Mouse (Mus musculus): ENCODE measurements around the gene Ap3d1. TPM values are rescaled to one million over a fixed set of nuclear protein-coding genes. Genes with fewer than 3 reads are reported as not detected.

Ap3d1 gene
- polyA plus RNA-seq, 1 experiment: 68.0 TPM

GRCm38 (mm10) chr10:80663485-80664196 lies 78.4 kb downstream of the Ap3d1 start:
- no peaks in the 10 kb centered on the region for H3K79me2 ChIP-seq (ENCODE audit: control insufficient read depth, insufficient read depth)
- TF ChIP-seq MYOG (IDR thresholded peaks at IDR 0.05; ENCODE audit: control insufficient read depth in 1 of 3, insufficient read depth in 1 of 3, insufficient read length in 2 of 3, low read depth in 2 of 3) (no peak), TCF12 (IDR thresholded peaks at IDR 0.05; ENCODE audit: insufficient read depth, poor library complexity, severe bottlenecking) (no peak), POLR2AphosphoS2 (IDR thresholded peaks at IDR 0.05; ENCODE audit: insufficient read length, low read depth) (no peak), SRF (IDR thresholded peaks at IDR 0.05; ENCODE audit: control insufficient read depth, insufficient read length, low read depth) (no peak), USF1 (IDR thresholded peaks at IDR 0.05; ENCODE audit: low read depth) (no peak), CEBPB (IDR thresholded peaks at IDR 0.05; ENCODE audit: insufficient read depth, poor library complexity, severe bottlenecking) (no peak), REST (IDR thresholded peaks at IDR 0.05; ENCODE audit: insufficient read depth, insufficient read length) (no peak), E2F4 (IDR thresholded peaks at IDR 0.05; ENCODE audit: insufficient read depth) (no peak), TCF3 (IDR thresholded peaks at IDR 0.05; ENCODE audit: insufficient read length, low read depth) (no peak), POLR2A (IDR thresholded peaks at IDR 0.05; ENCODE audit: insufficient read length, low read depth) (no peak), MYOD1 (IDR thresholded peaks at IDR 0.05; ENCODE audit: control insufficient read depth in 1 of 3, insufficient read length in 2 of 3, low read depth in 2 of 3) (no peak), MAX (IDR thresholded peaks at IDR 0.05; ENCODE audit: low read depth) (no peak)
- H3K27me3 ChIP-seq (ENCODE audit: control insufficient read depth, insufficient read depth, insufficient read length): no peaks in the 10 kb centered on the region
- no peak overlapping the region for H3ac ChIP-seq (ENCODE audit: control insufficient read depth, insufficient read length)
- H3K4me3 ChIP-seq: no peak overlapping the region
- H3K36me3 ChIP-seq (ENCODE audit: control insufficient read depth, insufficient read depth): no peaks in the 10 kb centered on the region
- H3K4me2 ChIP-seq (ENCODE audit: low read depth): peak overlapping the region; percentile 68

DNA sequence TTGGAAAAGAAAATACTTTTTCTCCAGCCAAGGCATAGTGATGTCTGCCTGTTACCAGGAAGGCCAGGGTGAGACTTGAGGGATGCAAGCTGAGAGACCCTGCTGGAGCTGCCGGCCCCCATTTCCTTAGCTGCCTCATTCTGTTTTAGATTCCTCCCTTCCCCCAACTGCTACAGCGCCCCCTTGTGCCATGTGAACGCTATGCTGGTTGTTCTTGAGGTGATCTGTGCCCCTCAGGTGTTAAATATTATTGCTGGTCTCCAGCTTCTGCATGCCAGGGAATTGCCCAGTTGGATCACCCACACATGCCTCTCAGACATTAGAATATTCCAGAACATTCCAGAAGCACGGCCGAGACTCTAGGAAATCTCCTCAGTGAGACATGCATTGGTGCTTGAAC lies 80.9 kb downstream of the Ap3d1 start:
- Histone ChIP-seq H3K36me3 (ENCODE audit: control insufficient read depth, insufficient read depth) (no peaks in the 10 kb centered on the region), H3K4me2 (ENCODE audit: low read depth) (no peak overlapping the region), H3K79me2 (ENCODE audit: control insufficient read depth, insufficient read depth) (no peaks in the 10 kb centered on the region), H3ac (ENCODE audit: control insufficient read depth, insufficient read length) (no peak overlapping the region), H3K4me3 (no peak overlapping the region), H3K27me3 (ENCODE audit: control insufficient read depth, insufficient read depth, insufficient read length) (no peaks in the 10 kb centered on the region)
- no peak for TF ChIP-seq POLR2AphosphoS2 (IDR thresholded peaks at IDR 0.05; ENCODE audit: insufficient read length, low read depth)
- no peak for TF ChIP-seq TCF3 (IDR thresholded peaks at IDR 0.05; ENCODE audit: insufficient read length, low read depth)
- no peak for TF ChIP-seq MYOD1 (IDR thresholded peaks at IDR 0.05; ENCODE audit: control insufficient read depth in 1 of 3, insufficient read length in 2 of 3, low read depth in 2 of 3)
- TF ChIP-seq CEBPB (IDR thresholded peaks at IDR 0.05; ENCODE audit: insufficient read depth, poor library complexity, severe bottlenecking): no peak
- no peak for TF ChIP-seq SRF (IDR thresholded peaks at IDR 0.05; ENCODE audit: control insufficient read depth, insufficient read length, low read depth)

DNA sequence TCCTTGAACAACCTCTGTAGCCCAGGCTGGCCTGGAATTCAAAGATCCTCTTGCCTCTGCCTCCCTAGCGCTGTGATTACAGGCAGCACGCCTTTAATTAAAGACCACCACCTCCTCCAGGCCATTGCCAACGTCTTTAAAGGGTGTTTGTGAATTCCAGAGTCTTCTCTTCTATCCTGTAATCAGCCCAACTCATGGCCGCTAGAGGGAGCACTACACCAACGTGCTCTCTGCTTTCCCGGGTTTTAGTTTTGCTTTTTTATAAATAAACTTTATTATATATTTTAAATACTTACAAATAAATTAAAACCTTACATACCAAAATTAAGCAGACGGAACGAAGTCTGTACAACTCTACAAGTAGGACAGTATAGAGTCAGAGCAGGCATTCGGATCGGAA lies 82.9 kb downstream of the Ap3d1 start:
- H3K79me2 ChIP-seq (ENCODE audit: control insufficient read depth, insufficient read depth): peaks cover 13% of the 10 kb centered on the region
- H3K36me3 ChIP-seq (ENCODE audit: control insufficient read depth, insufficient read depth): no peaks in the 10 kb centered on the region
- peak overlapping the region; percentile 13 for H3K4me3 ChIP-seq
- no peaks in the 10 kb centered on the region for H3K27me3 ChIP-seq (ENCODE audit: control insufficient read depth, insufficient read depth, insufficient read length)
- H3ac ChIP-seq (ENCODE audit: control insufficient read depth, insufficient read length): no peak overlapping the region
- no peak for TF ChIP-seq E2F4 (IDR thresholded peaks at IDR 0.05; ENCODE audit: insufficient read depth)
- no peak for TF ChIP-seq MYOD1 (IDR thresholded peaks at IDR 0.05; ENCODE audit: control insufficient read depth in 1 of 3, insufficient read length in 2 of 3, low read depth in 2 of 3)
- no peak for TF ChIP-seq POLR2A (IDR thresholded peaks at IDR 0.05; ENCODE audit: insufficient read length, low read depth)
- no peak for TF ChIP-seq MAX (IDR thresholded peaks at IDR 0.05; ENCODE audit: low read depth)
- no peak for TF ChIP-seq SRF (IDR thresholded peaks at IDR 0.05; ENCODE audit: control insufficient read depth, insufficient read length, low read depth)
- TF ChIP-seq CEBPB (IDR thresholded peaks at IDR 0.05; ENCODE audit: insufficient read depth, poor library complexity, severe bottlenecking): no peak
- no peak for TF ChIP-seq POLR2AphosphoS2 (IDR thresholded peaks at IDR 0.05; ENCODE audit: insufficient read length, low read depth)
- no peak for TF ChIP-seq TCF12 (IDR thresholded peaks at IDR 0.05; ENCODE audit: insufficient read depth, poor library complexity, severe bottlenecking)
- peak overlapping the region; percentile 75 for H3K4me2 ChIP-seq (ENCODE audit: low read depth)

DNA sequence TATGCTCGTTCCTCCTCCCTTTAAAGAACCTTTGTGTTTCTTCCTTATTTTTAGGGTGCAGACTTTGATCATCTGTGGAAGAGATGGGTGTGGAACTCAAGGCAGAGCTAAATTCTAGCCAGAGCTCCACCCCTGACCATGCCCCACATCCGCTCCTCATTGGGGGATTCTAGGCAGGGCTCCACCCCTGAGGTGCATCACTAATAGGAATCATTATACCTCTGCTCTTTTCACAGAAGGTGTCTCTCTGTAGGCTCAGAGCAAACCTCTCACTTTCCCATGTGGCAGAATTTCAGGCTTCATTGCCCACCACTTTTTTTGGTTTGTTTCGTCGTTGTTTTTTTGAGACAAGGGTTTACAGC lies 83.2 kb downstream of the Ap3d1 start:
- H3K27me3 ChIP-seq (ENCODE audit: control insufficient read depth, insufficient read depth, insufficient read length): no peaks in the 10 kb centered on the region
- no peak for TF ChIP-seq MYOG (IDR thresholded peaks at IDR 0.05; ENCODE audit: control insufficient read depth in 1 of 3, insufficient read depth in 1 of 3, insufficient read length in 2 of 3, low read depth in 2 of 3)
- no peak for TF ChIP-seq USF1 (IDR thresholded peaks at IDR 0.05; ENCODE audit: low read depth)
- no peak for TF ChIP-seq POLR2A (IDR thresholded peaks at IDR 0.05; ENCODE audit: insufficient read length, low read depth)
- TF ChIP-seq REST (IDR thresholded peaks at IDR 0.05; ENCODE audit: insufficient read depth, insufficient read length): no peak
- no peak for TF ChIP-seq POLR2AphosphoS2 (IDR thresholded peaks at IDR 0.05; ENCODE audit: insufficient read length, low read depth)
- TF ChIP-seq TCF12 (IDR thresholded peaks at IDR 0.05; ENCODE audit: insufficient read depth, poor library complexity, severe bottlenecking): no peak
- TF ChIP-seq SRF (IDR thresholded peaks at IDR 0.05; ENCODE audit: control insufficient read depth, insufficient read length, low read depth): no peak
- no peak for TF ChIP-seq CEBPB (IDR thresholded peaks at IDR 0.05; ENCODE audit: insufficient read depth, poor library complexity, severe bottlenecking)
- TF ChIP-seq E2F4 (IDR thresholded peaks at IDR 0.05; ENCODE audit: insufficient read depth): no peak
- no peak for TF ChIP-seq MYOD1 (IDR thresholded peaks at IDR 0.05; ENCODE audit: control insufficient read depth in 1 of 3, insufficient read length in 2 of 3, low read depth in 2 of 3)
- TF ChIP-seq MAX (IDR thresholded peaks at IDR 0.05; ENCODE audit: low read depth): no peak
- TF ChIP-seq TCF3 (IDR thresholded peaks at IDR 0.05; ENCODE audit: insufficient read length, low read depth): no peak
- peak overlapping the region; percentile 10 for H3K4me2 ChIP-seq (ENCODE audit: low read depth)
- H3K4me3 ChIP-seq: peak overlapping the region; percentile 13
- H3ac ChIP-seq (ENCODE audit: control insufficient read depth, insufficient read length): no peak overlapping the region
- H3K79me2 ChIP-seq (ENCODE audit: control insufficient read depth, insufficient read depth): peaks cover 13% of the 10 kb centered on the region
- H3K36me3 ChIP-seq (ENCODE audit: control insufficient read depth, insufficient read depth): no peaks in the 10 kb centered on the region

Data from myocyte (in vitro differentiated cells).